Mouse (Mus musculus) fat pad, adult 2 months (tissue): ENCODE measurements around the gene Brs3.
A peak's percentile ranks its signal among the peaks of the same experiment; 100 is the strongest.

Experiments
- DNase-seq: peaks from one replicate; pipeline ENCODE4 v3.0.0-alpha.2; 2011; ENCODE audit warnings: low read depth, low spot score; ENCODE audit errors: extremely low read depth

Gene Brs3

DNA sequence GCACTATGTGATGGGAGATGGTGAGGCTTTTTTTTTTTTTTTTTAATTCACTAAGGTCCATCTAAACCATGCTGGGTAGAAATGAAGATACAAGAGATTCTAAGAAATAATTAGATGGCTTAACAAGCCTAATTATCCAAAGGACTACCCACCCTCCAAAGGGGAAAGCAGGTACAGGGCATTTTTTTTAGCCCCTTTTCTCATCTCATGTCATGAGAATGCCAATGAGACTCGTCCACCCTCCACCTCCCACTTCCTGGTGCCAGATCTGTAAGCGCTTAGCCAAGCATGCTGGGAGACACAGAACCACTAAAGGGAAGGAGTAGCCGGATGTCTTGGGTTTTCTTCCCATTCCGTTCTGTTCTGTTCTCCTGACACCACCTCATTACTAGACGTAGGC is at the start of gene Brs3:
Gene Brs3, plus strand, starts transcription at position 301 of the 400 bp plus-strand sequence.
- no peak for DNase-seq

DNA sequence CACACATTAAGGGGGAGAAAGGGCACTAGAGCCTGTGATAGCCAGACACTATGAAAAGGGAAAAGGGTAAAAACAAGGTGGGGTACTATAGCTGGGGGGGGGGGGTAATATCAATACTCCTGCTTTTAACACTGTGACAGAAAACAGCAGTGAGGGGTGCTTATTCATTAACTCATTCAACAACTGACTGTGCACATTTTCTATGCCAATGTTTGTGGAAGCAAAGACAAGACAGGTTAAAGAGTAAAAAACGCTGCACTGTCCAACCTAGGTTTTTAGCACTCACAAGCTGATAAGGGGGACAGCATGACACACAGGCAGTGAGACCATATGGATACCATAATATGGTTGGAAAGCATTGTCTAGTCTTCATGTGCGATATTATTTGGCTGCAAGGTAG is 30.0 kb upstream of the Brs3 start:
- no peak for DNase-seq

DNA sequence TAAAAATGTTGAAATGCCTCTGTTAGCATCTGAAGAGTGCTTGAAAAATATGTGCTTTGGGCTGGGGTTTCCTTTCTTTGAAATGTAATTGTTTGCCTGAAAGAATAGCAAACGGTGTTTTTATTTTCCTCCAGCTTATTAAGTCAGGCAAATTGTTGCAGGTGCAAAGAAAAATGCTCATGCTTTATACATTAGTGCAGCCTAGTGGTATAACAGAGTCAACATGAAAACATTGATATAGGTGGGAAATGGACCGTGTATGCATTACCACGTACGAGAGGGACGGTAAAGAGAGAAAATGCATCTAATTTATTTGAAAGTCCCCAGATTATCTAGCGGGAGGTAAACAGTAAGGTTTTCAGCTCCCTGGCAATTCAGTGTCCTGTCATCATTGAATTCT is 995 bp downstream of the Brs3 start:
- no peak for DNase-seq

DNA sequence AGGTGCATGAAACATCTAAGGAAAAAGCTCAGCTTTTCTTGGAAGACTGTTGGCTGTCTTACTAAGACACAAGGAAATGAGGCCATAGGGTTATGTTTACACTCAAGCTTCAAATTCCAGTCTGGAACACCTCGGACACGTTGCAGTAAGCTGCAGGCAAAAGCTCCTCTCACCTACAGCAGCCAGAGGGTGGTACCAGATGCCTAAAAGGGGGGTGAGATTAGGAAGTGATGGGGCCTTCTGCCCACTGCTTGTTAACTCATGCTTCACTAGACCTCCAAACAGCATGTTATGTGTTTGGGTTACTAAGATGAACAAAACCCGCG is 9.9 kb downstream of the Brs3 start:
- peak; percentile 4 for DNase-seq

DNA sequence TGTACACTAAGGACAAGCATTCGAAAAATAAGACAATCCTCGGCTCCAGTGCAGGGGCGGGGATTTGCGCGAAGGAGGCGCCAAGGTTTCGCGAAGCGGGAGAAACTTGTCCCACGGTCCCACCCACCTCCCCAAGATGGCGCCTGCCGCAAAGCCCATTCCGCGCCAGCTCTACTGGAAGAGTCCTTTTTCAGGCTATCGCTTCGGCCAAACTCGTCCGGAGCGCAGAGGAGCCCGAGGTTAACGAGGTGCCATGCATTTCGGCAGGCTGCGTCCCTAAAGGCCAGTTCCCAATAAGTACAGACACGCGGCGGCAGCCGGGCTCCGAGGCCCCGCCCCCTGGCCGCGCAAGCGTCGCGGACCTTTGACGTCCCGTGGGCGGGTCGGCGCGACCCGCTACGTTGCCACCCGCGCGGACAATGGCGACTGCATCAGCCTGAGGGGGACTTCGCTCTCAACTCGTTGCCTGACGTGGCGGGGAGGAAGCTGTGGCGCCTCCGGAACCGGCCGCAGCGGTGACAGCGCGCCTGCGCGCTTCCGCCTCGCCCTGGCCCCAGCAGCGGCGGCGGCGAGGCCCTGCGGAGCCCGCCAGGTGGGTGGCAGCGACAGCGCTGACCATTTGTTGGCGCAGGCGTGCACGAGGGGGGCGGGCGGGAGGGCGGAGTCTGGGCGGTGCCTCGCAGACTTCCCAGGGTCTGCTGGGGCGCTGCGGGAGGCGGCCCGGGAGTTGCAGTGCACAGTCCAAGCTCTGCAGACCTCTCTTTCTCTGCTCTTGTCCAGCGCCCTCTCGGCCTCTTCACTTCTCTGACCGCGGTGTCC is 10.5 kb downstream of the Brs3 start, which contains the start of gene Htatsf1:
Gene Htatsf1, plus strand, starts transcription at position 410 of the 819 bp plus-strand sequence.
- DNase-seq, result peak; percentile 7

DNA sequence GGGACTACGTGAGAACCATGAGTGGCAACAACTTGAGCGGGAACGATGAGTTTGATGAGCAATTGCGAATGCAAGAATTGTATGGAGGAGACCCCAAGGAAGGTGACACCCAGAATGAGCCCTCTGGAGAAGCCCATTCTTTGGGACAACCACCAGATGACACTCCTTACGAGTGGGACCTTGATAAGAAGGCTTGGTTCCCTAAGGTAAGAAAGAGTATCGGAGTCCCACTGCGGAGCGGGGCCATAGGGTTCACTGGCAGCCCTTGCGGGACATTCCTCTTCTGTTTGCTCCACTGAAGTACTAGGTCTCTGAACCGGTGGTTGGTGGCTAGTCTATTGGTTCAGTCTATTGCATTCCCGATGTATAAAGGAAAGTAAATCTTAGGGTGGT is 11.1 kb downstream of the Brs3 start:
- DNase-seq, result no peak

DNA sequence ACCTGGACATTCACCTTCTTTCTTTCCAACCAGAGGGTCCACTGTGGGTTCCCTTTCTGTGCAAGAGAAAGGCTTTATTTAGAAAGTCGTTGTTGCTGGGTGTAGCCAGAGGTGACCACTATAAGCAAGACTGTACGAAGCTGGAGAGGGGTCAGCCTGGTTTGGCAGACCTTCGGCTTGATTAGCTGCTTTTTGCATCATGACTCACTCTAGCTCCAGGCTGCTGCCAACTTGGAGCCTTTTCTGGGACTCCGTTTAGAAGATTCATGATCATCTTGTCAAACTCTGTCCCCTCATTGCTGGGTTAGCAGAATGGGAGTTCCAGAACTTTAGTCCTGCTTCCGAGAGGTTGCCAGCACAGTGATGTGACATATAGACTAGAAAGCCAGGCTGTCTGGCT is 38.6 kb downstream of the Brs3 start:
- no peak for DNase-seq

DNA sequence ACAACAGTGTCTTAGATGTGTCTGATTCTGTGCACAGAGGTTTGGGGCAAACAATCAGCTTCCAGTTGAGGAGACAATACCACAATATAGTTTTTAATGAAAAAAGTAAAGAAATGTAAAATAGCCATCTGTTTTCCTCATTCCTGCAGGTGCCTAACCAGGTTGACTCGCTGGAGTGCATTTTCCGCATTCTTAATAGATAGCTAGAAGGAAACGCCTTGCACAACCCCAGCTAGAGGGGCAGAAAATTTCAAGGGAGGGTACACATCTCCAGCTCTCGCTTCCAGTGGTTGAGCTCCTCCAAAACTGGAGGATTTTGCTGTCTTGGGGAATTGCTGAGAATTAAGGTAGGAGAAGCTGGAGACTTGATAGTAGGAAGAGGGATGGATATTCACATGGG is 44.9 kb downstream of the Brs3 start, which contains the start of gene Vgll1:
Gene Vgll1, plus strand, starts transcription at position 301 of the 400 bp plus-strand sequence.
- DNase-seq, result no peak
